Mouse (Mus musculus) kidney, postnatal 36 days (tissue): ENCODE measurements at regions not wholly inside any gene's neighbourhood (a gene's known extent, or its start where the extent isn't known, plus 50 kb on each side); places are given as distances from the start of the nearest gene placed in this dataset.

ENCODE experiments used
- DNase-seq, 2 experiments: peaks; one replicate each; pipeline ENCODE4 v3.0.0; 2021 to 2022; ENCODE audit warnings: mixed read lengths in 2 of 2

GRCm38 (mm10) chr7:60622271-60623249 is 482.5 kb upstream of the Snrpn start:
- peak; percentile 2 to 45 for DNase-seq

- DNase-seq: peak in 1 of 2 experiments; percentile 19
These were observed 477.2 kb upstream of the Snrpn start for GRCm38 (mm10) chr7:60617070-60617674.
